Mouse (Mus musculus): Measurements from ENCODE around the gene Cfap97d1.

The Cfap97d1 gene

GRCm38 (mm10) chr11:102036336-102036735 is 52.3 kb downstream of the Cfap97d1 start:
- no peak for DNase-seq (ENCODE audit: low read depth, low spot score)

DNA sequence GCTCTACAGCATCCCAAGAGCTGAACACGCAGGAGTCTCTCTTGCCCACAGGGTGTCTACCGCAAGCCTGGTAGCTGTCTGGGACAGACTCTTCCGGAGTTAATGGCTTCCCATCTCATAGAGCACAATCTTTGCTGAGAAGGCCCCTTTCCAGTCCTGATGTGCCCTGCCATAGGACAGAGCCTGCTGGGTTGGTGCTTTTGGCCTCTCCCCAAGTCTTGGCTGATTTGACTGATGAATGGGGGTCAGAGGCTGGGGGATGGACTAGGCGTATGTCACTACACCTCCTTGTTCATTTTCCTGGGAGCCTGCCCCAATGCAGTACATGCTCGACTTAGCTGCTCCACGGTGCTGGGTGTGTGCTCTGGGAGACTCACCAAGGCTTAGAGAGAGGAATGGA is 53.7 kb downstream of the Cfap97d1 start:
- DNase-seq (ENCODE audit: low read depth, low spot score) = no peak

DNA sequence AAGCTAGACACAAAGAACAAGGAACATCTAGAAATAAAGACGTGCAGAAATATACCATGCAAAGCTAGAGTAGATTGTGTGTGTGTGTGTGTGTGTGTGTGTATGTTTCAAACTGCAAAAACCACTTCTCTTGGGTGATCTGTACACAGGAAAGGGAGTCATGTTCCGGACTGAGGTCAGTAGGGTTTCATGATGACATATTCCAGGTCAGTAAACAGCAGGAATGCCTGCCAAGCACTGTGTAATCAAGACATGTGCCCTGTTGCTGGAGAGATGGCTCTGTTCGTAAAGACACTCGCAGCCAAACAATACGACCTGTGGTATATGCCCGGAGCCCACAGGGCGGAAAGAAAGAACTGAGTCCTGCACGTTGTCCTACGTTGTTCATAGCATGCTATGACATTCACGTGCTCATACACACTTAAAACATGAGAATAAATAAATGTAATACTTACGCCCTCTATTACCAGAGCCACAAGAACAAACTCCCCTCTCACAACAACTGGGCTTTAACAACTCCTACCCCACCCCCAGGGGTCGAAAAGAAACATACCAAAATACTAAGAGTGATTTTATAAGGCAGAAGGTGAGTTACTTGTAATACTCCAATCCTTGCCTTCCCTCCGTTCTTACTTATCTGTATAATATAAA is 55.5 kb downstream of the Cfap97d1 start:
- no peak for DNase-seq (ENCODE audit: low read depth, low spot score)

- peak; percentile 97 for DNase-seq (ENCODE audit: low read depth, low spot score)
These were observed 56.1 kb downstream of the Cfap97d1 start for GRCm38 (mm10) chr11:102040138-102040524.

- DNase-seq (ENCODE audit: low read depth, low spot score) = peak; percentile 68
These were observed 56.6 kb downstream of the Cfap97d1 start for GRCm38 (mm10) chr11:102040646-102041045.

DNA sequence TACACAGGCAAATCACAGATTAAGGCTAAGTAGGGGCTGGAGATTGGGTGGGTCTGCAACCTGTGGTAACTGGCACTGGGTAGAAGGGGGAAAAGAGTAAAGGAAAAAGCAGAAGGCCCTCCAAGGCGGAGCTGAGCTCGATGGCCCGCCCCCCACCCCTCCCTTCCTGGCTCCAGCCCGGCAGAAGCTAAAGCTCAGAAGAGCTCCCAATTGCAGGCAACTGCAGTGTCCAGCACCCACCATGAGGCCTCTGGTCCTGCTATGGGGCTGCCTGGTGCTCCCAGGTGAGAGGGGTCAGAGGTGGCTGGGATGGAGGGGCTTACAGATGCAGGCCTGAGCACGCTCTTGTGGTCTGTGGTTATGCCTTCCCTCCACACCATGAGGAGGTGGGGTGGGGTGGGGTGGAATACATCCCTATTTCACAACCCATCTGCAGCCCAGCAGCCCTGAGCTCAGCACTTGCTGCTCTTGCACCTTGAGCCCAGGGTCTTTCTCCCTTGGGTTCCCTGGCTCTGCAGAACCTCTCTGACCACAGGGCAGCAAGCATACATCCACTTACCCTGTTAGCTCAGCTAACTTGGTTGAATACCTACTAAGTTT is 57.4 kb downstream of the Cfap97d1 start, which contains the start of gene Cd300lg:
Cd300lg (plus strand) TSS at position 160 of the 600 bp plus-strand sequence.
- DNase-seq (ENCODE audit: low read depth, low spot score) = no peak

All from ES-CJ7 (cell line).